Mouse (Mus musculus) CH12.LX (cell line): ENCODE data around the gene Nkx1-1. TPM values are rescaled to one million over a fixed set of nuclear protein-coding genes. Genes with fewer than 3 reads are reported as not detected.

Experiments
- DNase-seq: peaks from one replicate; pipeline ENCODE4 v3.0.0-alpha.2; 2013; ENCODE audit errors: extremely low read depth
- H3K27ac ChIP-seq: 2 replicates; pipeline ENCODE4 v1.5.1; 2012; ENCODE audit warnings: low read depth, mild to moderate bottlenecking, control low read depth, moderate library complexity; ENCODE audit not compliant: insufficient read depth
- H3K27me3 ChIP-seq: replicated peaks from 2 replicates; pipeline ENCODE3; 2012; ENCODE audit warnings: inconsistent platforms
- H3K36me3 ChIP-seq, 2 experiments: replicated peaks in 1 of 2; 2 replicates each; pipeline versions ENCODE3 to v1.6.1; 2012; ENCODE audit warnings: inconsistent platforms in 1 of 2, low read length in 1 of 2, mild to moderate bottlenecking in 1 of 2, mixed read lengths in 1 of 2, moderate library complexity in 1 of 2; ENCODE audit not compliant: control insufficient read depth in 1 of 2, insufficient read depth in 1 of 2
- H3K4me1 ChIP-seq, 2 experiments: 2 replicates each; pipeline ENCODE4 v1.6.1; 2012; ENCODE audit warnings: inconsistent platforms in 1 of 2, moderate library complexity in 1 of 2; ENCODE audit not compliant: insufficient read depth in 2 of 2, control insufficient read depth in 1 of 2
- H3K4me2 ChIP-seq: 2 replicates; pipeline ENCODE4 v1.6.1; 2012; ENCODE audit warnings: low read depth, mild to moderate bottlenecking, control low read depth; ENCODE audit not compliant: poor library complexity, insufficient read depth, severe bottlenecking
- H3K4me3 ChIP-seq, 3 experiments: fragments of 150-350 bp in 1 of 3; sonication (generic) in 1 of 3; replicated peaks in 1 of 3; 2 replicates each; pipeline versions ENCODE3 to v1.5.1; 2011 to 2012; ENCODE audit warnings: low read depth in 2 of 3, low read length in 2 of 3, mild to moderate bottlenecking in 2 of 3, moderate library complexity in 2 of 3, control low read depth in 1 of 3, improper control_type of control experiment in 1 of 3, inconsistent platforms in 1 of 3, mixed read lengths in 1 of 3; ENCODE audit not compliant: poor library complexity in 1 of 3
- H3K79me2 ChIP-seq: replicated peaks from 2 replicates; pipeline ENCODE4 v1.6.1; 2012; ENCODE audit warnings: mild to moderate bottlenecking, moderate library complexity; ENCODE audit not compliant: control insufficient read depth, poor library complexity, insufficient read depth, severe bottlenecking; ENCODE audit errors: extremely low read depth
- H3K9ac ChIP-seq: 2 replicates; pipeline ENCODE4 v1.6.1; 2012; ENCODE audit warnings: low read depth, mild to moderate bottlenecking, control low read depth, moderate library complexity; ENCODE audit not compliant: insufficient read depth
- H3K9me3 ChIP-seq: replicated peaks from 2 replicates; pipeline ENCODE3; 2012; ENCODE audit warnings: low read length, inconsistent platforms, mixed read lengths
- JUND ChIP-seq: conservative IDR thresholded peaks from 2 replicates; pipeline ENCODE4 v1.6.1; 2011; ENCODE audit warnings: low read depth, low read length, improper control_type of control experiment
- MAZ ChIP-seq: IDR thresholded peaks from 2 replicates; pipeline ENCODE4 v1.6.1; 2012; ENCODE audit warnings: low read depth, mild to moderate bottlenecking, inconsistent platforms, low read length, improper control_type of control experiment, moderate library complexity
- NELFE ChIP-seq: IDR thresholded peaks from 2 replicates; pipeline ENCODE4 v1.6.1; 2011; ENCODE audit warnings: low read depth, low read length, improper control_type of control experiment
- NRF1 ChIP-seq: IDR thresholded peaks from 2 replicates; pipeline ENCODE4 v1.6.1; 2014; ENCODE audit warnings: low read depth, mild to moderate bottlenecking, inconsistent platforms, low read length, improper control_type of control experiment, moderate library complexity
- RAD21 ChIP-seq: IDR thresholded peaks from 2 replicates; pipeline ENCODE4 v1.6.1; 2011; ENCODE audit warnings: low read depth, mild to moderate bottlenecking, low read length, improper control_type of control experiment, moderate library complexity
- SIN3A ChIP-seq: IDR thresholded peaks from 2 replicates; pipeline ENCODE4 v1.6.1; 2012; ENCODE audit warnings: low read length, improper control_type of control experiment, inconsistent platforms
- SMC3 ChIP-seq: IDR thresholded peaks from 2 replicates; pipeline ENCODE4 v1.6.1; 2011; ENCODE audit warnings: low read depth, low read length, improper control_type of control experiment
- TBP ChIP-seq: conservative IDR thresholded peaks from 2 replicates; pipeline ENCODE4 v1.6.1; 2011; ENCODE audit warnings: low read depth, low read length, improper control_type of control experiment
- UBTF ChIP-seq: IDR thresholded peaks from 2 replicates; pipeline ENCODE4 v1.6.1; 2012; ENCODE audit warnings: low read depth, mild to moderate bottlenecking, inconsistent platforms, low read length, improper control_type of control experiment, moderate library complexity
- USF1 ChIP-seq: IDR thresholded peaks from 2 replicates; pipeline ENCODE4 v1.6.1; 2014; ENCODE audit warnings: low read depth, mild to moderate bottlenecking, inconsistent platforms, low read length, improper control_type of control experiment
- USF2 ChIP-seq: conservative IDR thresholded peaks from 2 replicates; pipeline ENCODE4 v1.6.1; 2011; ENCODE audit warnings: low read depth, low read length, improper control_type of control experiment
- ZC3H11A ChIP-seq: IDR thresholded peaks from 2 replicates; pipeline ENCODE4 v1.6.1; 2012; ENCODE audit warnings: low read depth, mild to moderate bottlenecking, inconsistent platforms, low read length, improper control_type of control experiment
- ZKSCAN1 ChIP-seq: IDR thresholded peaks from 2 replicates; pipeline ENCODE4 v1.6.1; 2012; ENCODE audit warnings: low read depth, inconsistent platforms, low read length, improper control_type of control experiment, borderline replicate concordance
- dilution Hi-C: fragments of 300-500 bp; cut with MboI; formaldehyde crosslinking; loops from 2 replicates; pipeline ENCODE4 v1.14.3; 2020; ENCODE audit warnings: low sequenced_read_pairs; ENCODE audit not compliant: extremely low pct_unique_long_range_greater_than_20kb, extremely low pct_ligation_motif_present
- in situ Hi-C: fragments of 300-500 bp; cut with MboI; formaldehyde crosslinking; loops from 3 replicates; pipeline ENCODE4 v1.14.3; 2019; ENCODE audit warnings: low sequenced_read_pairs, low pct_ligation_motif_present, low pct_unique_long_range_greater_than_20kb, mixed read lengths
- polyA plus RNA-seq: library from polyadenylated mRNA; unstranded; fragments of >175 nt; gene quantifications from 2 replicates; pipeline ENCODE4 v1.2.1, GENCODE M21; 2012; ENCODE audit warnings: low read depth; ENCODE audit not compliant: insufficient read length
- total RNA-seq, 2 experiments: library from RNA; depleted of rRNA; stranded (reverse); fragments of 300-350 nt in 1 of 2; fragments of >200 nt in 1 of 2; gene quantifications; 2 replicates each; pipeline ENCODE4 v1.2.3; 2012 to 2014

Gene Nkx1-1
- total RNA-seq (2012; rRNA removed) (not detected in 2 replicates), total RNA-seq (2014; rRNA removed) (not detected in 2 replicates), polyA plus RNA-seq (not detected in 2 replicates)

DNA sequence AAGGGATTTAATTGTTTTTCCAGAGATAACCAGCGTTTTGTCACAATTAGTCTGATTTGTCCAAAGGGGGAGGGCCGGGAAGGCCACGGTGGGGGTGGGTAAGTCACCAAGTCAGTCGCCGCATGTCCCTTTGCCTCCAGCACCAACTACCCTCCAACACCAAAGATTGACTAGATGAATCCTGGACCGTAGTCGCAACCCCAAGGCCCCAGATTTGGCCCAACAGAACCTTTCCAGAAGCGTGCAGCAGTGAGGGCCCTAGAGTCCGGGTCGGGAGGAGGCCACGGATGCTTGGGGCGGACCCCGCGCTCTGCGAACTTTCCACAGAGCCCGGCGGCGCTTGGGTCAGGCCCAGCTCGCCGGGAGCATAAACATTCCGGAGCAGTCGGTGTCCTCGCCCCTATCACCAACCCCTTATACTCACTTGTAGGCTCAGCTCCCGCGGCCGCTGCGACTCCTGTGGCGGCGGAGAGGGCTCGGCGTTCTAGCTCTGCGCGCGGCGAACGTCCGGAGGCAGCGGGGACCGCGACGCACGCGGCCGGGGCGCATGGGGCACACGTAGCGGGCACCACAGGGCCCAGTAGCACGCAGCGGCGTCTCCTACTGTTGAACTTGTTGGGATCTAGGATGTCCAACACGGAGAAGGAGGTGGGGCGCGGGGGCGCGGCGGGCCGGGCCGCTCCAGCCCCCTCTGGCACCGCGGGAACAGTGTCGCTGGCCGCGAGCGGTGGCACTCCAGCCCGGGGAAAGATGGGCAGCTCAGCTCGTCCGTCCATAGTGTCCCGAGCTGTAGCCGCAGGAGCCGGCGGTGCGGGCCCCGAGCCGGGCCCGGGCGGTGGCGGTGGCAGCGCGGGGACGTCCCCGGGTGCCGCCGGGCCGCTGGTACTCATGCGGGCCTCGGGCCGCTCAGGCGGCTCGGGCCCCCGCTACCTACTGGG is at the start of gene Nkx1-1:
Nkx1-1 (minus strand) TSS at position 776 of the 938 bp plus-strand sequence.
- Histone ChIP-seq H3K27me3 (no peaks in the 10 kb centered on the region), H3K4me3 (no peak within 1 kb of the TSS), H3K9me3 (peaks cover 51% of the 10 kb centered on the region), H3K4me2 (no peak within 1 kb of the TSS), H3K9ac (no peak within 1 kb of the TSS), H3K36me3 (no peaks in the 10 kb centered on the region), H3K4me1 (no peaks in the 10 kb centered on the region), H3K79me2 (no peaks in the 10 kb centered on the region), H3K27ac (no peak within 1 kb of the TSS)
- in situ Hi-C loops (no loop called here), dilution Hi-C loops (no loop called here)
- no peak for DNase-seq
- TF ChIP-seq RAD21 (no peak), UBTF (no peak), SMC3 (no peak), NRF1 (no peak), JUND (no peak), ZKSCAN1 (no peak), USF1 (no peak)

DNA sequence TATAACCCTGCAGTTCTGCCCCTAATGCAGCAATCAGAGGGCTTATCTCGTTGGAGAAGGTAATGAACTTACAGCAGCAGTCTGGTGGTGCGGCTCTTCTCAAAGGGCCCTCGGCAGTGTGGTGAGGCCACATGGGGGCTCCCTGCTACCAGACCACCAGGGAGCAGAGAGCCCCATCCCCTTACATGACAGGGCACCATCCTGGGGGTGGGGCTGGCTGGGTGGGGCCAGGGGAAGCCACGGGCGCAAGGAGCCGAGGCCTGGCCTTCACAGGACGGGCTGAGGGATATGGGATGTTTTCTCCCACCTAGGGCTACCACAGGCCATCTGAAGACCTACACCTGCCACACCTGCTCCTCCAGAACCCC is 47.5 kb upstream of the Nkx1-1 start:
- TF ChIP-seq TBP = no peak
- no peak for TF ChIP-seq USF2
- TF ChIP-seq JUND = no peak
- TF ChIP-seq MAZ = no peak
- no peak for TF ChIP-seq ZC3H11A
- TF ChIP-seq NELFE = no peak
- TF ChIP-seq SIN3A = no peak
- Histone ChIP-seq H3K4me2 (no peak overlapping the region), H3K4me3 (no peak overlapping the region), H3K27me3 (peaks cover 19% of the 10 kb centered on the region), H3K27ac (no peak overlapping the region), H3K36me3 (no peaks in the 10 kb centered on the region), H3K9ac (no peak overlapping the region), H3K79me2 (no peaks in the 10 kb centered on the region), H3K9me3 (no peaks in the 10 kb centered on the region), H3K4me1 (peaks cover 0 to 12% of the 10 kb centered on the region in 2 experiments; a peak in 3 of 4 replicates)
- in situ Hi-C loops (no loop called here), dilution Hi-C loops (no loop called here)
- DNase-seq = no peak
